13 mouse cellular contexts compared by ENCODE assay signal in the genomic region with DNA sequence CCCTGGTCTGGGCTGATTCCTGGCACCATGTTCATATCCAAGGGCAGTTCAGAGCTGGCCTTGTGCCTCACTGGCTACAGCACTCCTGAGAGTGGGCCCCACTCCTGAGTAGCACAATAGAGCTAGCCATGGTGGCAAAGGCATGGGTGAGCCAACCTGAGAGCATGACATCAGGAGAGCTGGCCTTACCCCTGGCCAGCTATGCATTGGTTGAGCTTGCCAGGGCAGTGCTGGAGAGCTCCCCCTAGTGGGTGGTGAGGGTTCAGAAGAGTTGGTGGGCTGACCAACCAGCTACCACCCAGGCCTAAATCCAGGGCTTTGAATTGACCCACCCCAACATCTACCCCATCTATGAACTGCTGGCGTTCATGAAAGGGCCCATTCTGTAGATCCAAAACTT.
A peak's percentile ranks its signal among the peaks of the same experiment; 100 is the strongest.
DNase-seq lines count a peak whose midpoint lies in the region; ATAC-seq lines count a peak whose summit lies in the region.
"Had no signal": no experiment of that assay in that cellular context is flagged by ENCODE, and none has a peak within 500 bp of the region (broad histone marks: within the 10 kb centered on the region; RNA-seq: fewer than 3 reads in every experiment).

No protein-coding gene starts in this region.

- H3K4me2 ChIP-seq in liver, embryonic 11.5 days: no peak overlapping the region
- H3K4me2 ChIP-seq: hindbrain, embryonic 15.5 days; lung, embryonic 15.5 days had no signal

- DNase-seq in liver (peak; percentile 32), ES-CJ7 (ENCODE audit: low read depth, low spot score) (peak; percentile 24)
- no peak for DNase-seq in liver, embryonic 11.5 days (ENCODE audit: low spot score)
- DNase-seq in adrenal gland, postnatal 36 days: peak; percentile 46 to 58
- peak; percentile 9 to 16 for DNase-seq in natural killer cell, adult 2 months (ENCODE audit: low spot score in 2 of 2)
- DNase-seq in urinary bladder, postnatal 14 days (ENCODE audit: low spot score): no peak
- DNase-seq in spleen, postnatal 4 days (ENCODE audit: low spot score in 2 of 2): no peak
- DNase-seq: cerebellum, postnatal 10 days; gastrocnemius, postnatal 10 days; right cerebral cortex, postnatal 14 days had no signal

- H3K36me3 ChIP-seq in liver, embryonic 11.5 days (ENCODE audit: control insufficient read depth, insufficient read depth, low read length): no peaks in the 10 kb centered on the region
- H3K36me3 ChIP-seq: hindbrain, embryonic 15.5 days; lung, embryonic 15.5 days had no signal

- no peaks in the 10 kb centered on the region for H3K4me1 ChIP-seq in liver, embryonic 11.5 days (replicated peaks; ENCODE audit: control insufficient read depth, insufficient read depth, low read length)
- H3K4me1 ChIP-seq: hindbrain, embryonic 15.5 days; lung, embryonic 15.5 days had no signal

- ATAC-seq in liver, embryonic 11.5 days (replicated peaks; ENCODE audit: low FRiP score): no peak; the same call in 1 of the 2 replicates

- no peak overlapping the region for H3K27ac ChIP-seq in liver, embryonic 11.5 days (ENCODE audit: low read depth, low read length)
- H3K27ac ChIP-seq: hindbrain, embryonic 15.5 days; lung, embryonic 15.5 days had no signal

- 81% methylated on average over 1 of the region's 1 CpGs for WGBS in liver, embryonic 11.5 days

- no peak overlapping the region for H3K9ac ChIP-seq in liver, embryonic 11.5 days (ENCODE audit: low read depth, low read length)
- H3K9ac ChIP-seq: hindbrain, embryonic 15.5 days; lung, embryonic 15.5 days had no signal

- no peaks in the 10 kb centered on the region for H3K27me3 ChIP-seq in liver, embryonic 11.5 days (replicated peaks; ENCODE audit: control insufficient read depth, insufficient read depth, low read length)
- H3K27me3 ChIP-seq: hindbrain, embryonic 15.5 days; lung, embryonic 15.5 days had no signal

- no peaks in the 10 kb centered on the region for H3K9me3 ChIP-seq in liver, embryonic 11.5 days (ENCODE audit: control insufficient read depth, low read length)
- H3K9me3 ChIP-seq: hindbrain, embryonic 15.5 days; lung, embryonic 15.5 days had no signal

- no peak overlapping the region for H3K4me3 ChIP-seq in liver, embryonic 11.5 days (ENCODE audit: low read depth, low read length)
- H3K4me3 ChIP-seq: hindbrain, embryonic 15.5 days; lung, embryonic 15.5 days; myocyte had no signal

Comparison
In these comparisons a context has a peak if more than half of its experiments do, and no peak if none do; other contexts are left out.
1. DNase-seq: peak in liver (single experiment), ES-CJ7 (single experiment), adrenal gland, postnatal 36 days (2 of 2) and natural killer cell, adult 2 months (2 of 2); none in liver, embryonic 11.5 days (single experiment), urinary bladder, postnatal 14 days (single experiment) and spleen, postnatal 4 days (0 of 2).